Mouse (Mus musculus) embryo, embryonic 10.5 days (tissue): Measurements from ENCODE around the gene Gli1.

Experiments
- DNase-seq: peaks from one replicate; pipeline ENCODE4 v3.0.0-alpha.2; 2015; ENCODE audit warnings: low spot score

Gene Gli1

DNA sequence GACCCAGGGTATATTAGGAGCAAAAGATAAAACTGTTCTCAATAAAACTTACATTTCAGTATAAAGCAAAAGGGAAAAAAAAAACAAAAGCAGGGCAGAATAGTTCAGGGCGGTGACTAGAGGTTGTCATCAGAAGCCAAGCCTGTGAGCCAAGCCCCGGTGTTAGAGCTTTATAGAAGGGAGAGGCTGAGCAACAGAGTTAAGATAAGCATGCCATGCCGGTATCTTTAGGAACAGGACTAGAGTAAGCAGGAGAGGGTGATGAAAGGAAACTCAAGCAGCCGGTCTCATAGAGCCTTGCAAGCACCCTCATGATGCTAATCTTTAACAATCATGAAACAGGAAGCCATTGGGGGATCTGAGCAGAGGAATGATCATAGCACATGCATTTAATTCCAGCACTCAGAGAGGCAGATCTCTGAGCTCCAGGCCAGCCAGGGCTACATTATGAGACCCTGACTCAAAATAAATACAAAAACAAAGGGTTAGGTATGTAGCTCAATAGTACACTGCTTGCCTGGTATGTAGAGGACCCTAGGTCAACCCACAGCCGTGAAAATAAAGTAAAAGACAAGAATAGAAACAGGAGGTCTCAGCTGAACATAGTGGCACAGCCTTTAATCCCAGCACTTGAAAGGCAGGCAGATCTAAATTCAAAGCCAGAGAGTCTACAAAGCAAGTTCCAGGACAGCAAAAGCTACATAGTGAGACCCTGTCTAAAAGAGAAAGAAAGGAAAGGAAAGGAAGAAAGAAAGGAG, 49.7 kb downstream of the Gli1 start:
- DNase-seq, result no peak

DNA sequence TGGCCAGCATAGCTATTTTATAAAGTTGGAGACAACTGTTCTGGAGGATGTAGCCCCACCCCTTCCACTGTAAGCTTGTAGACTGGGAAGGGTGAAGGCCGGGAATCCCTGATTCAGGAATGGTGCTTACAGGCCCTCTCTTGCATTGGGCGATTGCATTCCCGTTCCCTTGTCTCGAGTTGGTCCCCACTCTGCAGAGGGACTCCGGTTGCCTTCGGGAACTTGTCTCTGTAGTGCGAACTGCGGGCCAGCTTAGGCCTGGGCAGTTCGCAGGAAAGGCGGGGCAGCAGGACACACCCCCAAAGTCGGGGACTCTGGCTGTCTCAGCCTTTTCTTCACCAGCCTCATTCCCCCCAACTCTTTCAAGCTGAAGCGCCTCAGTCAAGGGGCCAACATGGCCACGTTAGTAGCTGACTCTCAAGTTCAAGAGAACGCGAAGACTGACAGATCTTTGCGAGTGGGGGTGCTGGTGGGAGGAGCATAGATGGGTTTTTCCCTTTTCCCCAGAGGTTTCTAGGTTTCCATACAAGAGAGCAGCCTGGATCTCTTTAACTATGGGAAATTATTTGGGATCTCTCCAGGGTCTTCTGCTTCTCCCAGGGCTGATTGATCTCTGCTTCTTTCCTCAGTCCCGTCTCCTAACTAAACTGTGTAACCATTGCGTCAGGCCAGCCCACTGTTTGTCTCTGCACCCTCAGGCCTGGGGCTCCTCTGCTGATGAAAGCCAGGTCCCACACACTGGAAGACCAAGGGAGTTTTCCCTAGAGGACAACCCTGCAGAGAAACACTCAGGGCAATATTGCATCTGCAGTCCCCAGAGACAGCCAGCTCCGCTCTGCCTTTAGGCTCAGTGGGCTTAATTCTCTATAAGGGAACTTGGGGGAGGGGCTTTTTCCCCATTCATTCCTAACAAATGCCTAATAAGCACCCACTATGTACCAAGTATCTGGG, 50.6 kb downstream of the Gli1 start:
- DNase-seq, result peak; percentile 76

DNA sequence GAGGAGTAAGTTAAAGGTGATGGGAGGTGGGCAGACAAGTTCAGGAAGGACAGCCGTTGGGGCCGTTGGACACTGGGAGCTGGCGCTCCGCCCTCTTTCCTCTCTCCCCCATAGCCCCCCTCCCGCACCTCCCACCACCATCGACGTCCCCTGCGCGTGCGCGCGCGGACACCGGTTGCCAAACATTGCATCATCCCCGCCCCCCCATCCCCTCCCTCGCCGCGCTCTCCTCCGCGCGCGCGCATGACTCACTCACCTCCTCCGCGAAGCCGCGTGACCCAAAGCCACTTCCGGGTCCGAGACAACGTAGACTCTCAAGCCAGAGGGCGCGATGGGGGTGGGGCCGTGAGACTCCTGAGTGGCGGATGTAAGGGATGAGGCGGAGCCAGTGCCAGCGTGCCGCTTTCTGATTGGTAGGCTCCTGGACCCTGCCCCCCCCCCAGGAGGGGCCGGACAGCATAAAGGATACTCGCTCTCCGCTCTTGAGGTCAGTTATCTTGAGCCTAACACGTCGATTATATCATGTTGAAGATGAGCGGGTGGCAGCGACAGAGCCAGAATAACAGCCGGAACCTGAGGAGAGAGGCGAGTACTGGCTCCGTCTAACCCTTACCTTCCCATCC, 51.4 kb downstream of the Gli1 start:
- DNase-seq, result peak; percentile 100

DNA sequence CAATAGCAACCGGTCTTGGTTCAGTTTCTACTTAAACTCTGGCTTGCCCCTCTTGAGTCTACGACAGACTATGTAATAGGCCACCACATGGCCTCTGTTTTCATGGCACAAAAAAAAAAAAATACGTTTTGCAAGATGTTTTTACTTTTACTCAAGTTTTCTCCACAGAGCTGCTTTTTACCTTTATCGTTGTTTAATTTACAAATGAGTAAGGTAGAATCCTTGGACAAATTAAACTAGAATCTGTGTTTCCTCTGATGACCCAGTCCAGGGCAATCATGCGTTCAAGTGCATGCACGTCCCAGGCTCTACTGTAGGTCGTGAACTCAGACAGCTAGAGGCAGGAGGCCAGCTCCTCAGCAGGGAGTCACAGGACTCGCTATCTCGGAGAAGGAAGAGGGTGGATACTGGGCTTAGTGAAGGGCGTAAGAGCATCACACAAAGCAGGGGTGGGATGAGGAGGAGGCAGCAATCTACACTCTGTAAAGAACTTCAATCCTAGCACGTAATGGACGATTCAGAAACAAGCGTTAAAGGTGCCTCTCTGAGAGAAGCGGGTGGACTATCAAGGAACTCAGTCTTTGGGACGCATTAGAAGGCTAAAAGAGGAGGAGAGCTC, 52.1 kb downstream of the Gli1 start:
- peak; percentile 64 for DNase-seq

DNA sequence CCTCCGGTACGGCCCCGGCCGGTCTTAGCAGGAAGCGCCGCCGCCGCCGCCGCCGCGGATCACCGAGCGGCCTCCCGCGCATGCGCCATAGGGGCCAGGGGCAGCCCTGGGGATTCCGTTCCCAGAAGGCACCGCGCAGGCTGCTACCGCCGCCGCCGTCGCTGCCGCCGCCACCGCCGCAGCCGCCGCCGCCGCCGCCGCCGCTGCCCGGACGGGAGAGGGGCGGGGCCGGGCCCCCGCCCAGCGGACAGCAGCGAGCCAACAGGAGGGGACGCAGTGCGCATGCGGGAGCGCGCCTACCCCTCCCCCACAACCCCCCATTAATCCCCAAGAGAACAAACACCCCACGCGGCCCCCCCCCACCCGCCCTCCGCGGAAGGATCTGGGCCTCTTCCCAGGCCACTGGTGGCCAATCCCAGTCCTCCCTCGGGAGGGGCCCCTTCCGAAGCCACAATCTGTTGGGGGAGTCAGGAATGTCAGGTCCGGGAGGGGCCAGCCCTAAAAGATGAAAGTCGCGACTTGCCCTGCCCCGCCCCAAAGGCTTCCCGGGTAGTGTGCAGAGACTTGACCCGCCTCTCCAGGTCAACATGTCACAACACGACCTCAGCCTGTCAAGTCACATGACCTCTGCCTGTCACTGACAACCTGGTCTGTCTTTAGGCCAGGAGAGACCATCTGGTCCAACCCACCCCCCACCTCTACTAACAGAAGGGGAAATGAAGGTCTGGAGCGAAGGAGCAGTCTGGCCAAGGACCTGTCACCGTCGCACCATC, 52.8 kb downstream of the Gli1 start, which contains the start of gene Mbd6:
Mbd6 (minus strand) TSS at position 219 of the 773 bp plus-strand sequence.
- DNase-seq, result peak; percentile 91

DNA sequence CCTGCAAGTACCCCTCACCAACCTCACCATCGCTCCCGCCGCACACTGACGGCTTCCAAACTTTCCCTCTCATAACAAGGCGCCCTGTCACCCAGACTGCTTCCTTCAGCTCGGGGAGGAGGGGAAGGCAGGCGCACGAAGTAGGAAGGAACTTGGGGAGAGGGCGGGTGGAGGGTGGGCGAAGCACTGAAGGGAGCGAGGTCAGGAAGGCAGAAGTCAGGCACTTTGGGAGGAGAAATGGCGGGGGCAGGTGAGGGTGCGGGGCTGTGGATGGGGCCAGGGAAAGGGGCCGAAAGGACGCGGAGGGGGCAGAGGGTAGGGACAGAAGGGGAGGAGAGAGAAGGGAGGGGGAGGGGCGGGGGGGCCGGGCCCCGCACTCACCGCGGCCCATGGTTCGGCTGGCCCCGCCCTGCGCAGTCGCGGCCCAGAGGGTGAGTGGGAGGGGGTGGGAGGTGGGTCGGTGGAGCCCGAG, 53.4 kb downstream of the Gli1 start:
- peak; percentile 67 for DNase-seq

DNA sequence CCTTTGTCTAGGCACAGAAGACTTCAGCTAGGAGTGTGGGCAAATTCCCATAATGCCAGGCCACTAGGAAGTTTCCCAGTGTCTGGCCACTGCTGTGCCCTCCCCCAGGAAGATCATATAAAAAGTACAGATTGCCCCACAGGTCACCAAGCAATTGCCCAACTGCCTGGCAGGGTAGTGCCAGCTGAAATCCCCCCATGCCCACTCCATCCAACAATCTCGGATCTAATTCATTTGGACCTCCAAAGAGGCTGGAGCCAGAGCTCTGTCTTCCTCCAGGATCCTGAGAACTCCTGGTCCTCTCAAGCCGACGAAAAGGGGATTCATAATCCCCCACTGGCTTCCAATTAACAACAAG, 53.9 kb downstream of the Gli1 start:
- DNase-seq, result no peak

DNA sequence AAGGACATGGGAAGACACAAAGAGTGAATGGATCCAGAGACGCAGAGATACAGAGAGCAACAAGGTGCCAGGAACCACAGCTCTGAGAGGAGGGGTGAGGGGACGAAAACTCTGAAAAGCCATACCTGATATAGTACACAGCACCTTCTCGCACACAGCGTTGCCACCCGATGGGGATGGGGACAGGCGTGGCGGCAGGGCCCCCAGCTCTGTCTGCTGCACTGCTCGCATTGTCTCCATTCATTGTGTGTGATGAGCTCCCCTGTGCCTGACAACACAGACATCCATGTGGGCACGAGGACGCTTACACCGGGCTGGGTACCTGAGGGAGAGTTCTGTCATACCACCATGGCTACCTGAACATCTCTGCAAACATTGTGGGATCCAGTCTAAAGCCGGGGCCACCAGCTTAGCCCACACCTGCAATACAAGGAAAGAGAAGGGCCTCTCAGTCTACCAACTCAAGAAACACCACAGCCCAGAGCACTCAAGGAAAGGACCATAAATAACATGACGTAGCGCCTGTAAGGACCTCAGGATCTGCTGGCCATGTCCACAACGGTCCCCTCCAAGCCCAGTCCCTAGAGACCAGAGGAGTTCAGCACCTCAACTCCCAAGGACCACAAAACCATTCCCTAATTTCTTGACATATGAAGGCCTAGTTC, 54.4 kb downstream of the Gli1 start:
- DNase-seq, result no peak

DNA sequence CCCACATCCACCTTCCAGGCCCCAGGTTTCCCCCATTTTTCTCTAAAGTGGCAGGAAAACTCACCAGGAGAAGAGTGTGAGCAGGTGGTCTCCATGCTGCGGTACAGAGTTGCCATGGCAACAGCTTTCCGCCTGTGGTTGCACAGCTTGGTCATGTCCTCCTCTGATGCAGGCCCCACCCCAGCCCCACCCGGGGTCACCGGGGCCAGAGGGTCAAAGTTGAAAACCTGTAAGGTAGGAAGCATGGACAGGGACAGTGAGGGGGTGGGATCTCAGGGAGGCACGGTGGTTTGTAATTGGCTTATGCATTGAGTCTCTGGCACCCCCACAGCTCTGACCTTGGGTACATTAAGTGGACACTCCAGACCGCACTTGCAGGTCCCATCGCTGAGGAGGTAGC, 55.0 kb downstream of the Gli1 start:
- DNase-seq, result peak; percentile 36

DNA sequence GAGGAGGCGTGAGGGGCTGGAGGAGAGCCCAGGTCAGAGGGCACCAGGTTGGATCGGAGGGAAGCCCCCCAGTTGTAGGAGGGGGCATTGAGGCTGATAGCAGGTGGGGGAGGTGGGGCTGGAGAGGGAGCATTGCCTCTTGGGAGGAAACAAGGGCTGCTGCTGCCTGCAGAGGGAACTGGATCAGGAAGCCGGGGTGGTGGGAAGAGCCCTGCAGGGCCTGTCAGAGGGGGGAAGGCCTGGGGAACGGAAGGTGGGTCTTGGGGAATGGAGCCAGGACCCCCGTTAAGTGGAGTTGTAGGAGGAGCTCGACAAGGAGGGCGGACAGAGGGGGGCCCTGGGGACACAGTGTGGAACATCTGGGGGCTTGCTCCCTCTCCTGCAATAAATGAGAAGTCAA, 55.6 kb downstream of the Gli1 start:
- DNase-seq, result no peak

DNA sequence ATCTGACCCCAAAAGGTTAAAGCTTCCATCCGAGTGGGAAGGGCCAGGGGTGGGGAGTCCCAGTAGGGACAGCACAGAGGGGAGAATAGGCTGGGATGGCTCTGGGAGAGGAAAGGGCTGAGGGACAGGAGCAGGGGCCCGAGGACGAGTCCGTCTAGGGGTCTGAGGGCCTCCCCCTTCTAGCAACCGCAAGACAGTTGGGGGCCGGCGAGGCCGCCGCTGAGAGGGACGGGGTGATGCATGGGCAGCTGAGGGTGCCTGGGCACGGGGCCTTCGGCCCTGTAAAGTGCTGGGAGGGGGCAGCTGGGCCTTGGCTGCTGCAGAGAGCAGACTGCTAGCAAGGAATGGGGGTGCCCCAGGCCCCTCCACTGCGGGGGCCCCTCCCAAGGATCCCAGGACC, 56.1 kb downstream of the Gli1 start:
- DNase-seq, result no peak

DNA sequence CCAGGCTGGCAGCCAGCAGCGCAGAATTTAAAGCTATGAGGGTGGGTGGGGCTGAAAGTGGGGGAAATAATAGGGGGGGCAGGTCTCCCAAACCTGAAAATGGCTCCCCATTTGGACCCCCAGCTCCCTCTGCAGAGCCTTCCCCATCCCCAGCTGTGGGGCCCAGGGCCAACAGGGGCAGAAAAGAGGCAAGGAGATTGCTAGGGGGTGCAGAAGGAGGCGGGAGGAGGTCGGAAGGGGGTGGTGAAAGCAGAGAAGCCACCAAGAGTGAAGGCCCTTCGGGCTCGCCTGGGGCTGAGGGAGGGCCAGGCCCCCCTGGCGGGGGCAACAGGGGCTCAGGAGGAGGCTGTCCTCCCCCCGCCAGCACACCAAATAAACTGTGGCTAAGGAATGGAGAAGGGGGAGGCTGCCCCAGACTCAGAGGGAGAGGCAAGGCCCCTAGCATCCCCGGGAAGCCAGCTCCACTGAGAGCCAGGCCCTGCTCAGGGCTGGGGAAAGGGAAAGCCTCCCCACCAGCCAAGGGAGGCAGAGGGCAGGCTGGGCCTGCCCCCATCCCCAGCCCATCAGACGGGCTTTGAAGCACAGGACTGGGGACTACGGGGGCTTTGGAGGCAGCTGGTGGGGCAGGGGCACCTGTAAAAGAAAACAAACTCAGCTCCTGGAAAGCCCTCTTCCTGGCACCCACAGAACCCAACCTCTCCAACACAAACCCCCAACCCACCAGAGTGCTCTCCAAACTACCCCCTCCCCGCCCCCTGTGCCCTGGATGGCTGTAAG, 56.9 kb downstream of the Gli1 start:
- DNase-seq, result no peak

DNA sequence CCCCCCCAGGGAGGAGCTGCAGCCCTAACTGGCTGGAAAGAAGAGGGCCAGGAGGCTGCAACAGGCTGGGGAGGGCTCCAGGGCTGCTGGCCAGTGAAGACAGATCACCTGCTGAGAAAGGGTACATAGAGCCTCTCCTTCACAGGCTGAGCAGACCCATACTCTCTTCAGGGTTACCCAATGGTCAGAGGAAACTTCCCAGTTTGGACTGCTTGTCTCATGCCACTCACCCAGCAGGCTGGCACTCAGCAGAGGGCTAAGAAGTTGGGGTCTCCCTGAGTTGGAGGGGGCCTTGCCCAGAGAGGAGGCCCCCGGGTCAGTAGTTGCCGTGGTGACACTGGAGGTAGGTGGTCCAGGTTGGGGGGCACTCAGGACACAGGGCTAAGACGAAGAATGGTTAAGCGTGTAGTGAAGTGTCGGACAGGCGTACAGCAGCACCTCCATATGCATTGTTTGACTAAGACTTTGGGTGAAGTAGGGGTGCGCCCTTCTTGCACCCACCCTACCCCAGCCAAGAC, 57.6 kb downstream of the Gli1 start:
- DNase-seq, result no peak

DNA sequence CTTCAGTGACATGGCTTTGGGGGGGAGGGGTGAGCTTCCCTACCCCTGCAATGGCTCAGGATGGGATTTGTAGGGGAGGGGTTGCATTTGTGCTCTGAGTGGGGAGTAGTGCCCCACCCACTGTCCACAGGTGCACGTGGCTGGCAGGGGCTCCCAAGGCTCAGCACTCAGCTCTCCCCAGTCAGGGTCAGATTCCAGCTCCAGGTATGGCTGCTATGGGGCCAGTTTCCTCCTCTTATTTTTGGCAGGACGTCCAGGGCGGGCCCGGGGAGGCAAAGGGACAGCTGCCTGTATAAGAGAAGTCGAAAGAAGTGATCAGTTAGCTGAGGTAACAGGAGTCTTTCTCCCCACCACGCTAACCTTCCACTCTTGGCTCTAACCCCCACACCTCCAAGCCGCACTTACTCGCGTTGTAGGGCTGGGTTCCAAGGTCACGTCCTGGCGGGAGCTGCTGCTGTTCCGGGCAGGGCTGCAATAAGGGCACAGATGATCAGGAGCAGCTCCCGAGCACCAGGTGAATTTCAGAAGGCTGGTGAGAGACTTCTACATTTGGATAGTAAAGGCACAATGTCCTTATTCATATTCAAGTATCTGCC, 59.1 kb downstream of the Gli1 start:
- no peak for DNase-seq

DNA sequence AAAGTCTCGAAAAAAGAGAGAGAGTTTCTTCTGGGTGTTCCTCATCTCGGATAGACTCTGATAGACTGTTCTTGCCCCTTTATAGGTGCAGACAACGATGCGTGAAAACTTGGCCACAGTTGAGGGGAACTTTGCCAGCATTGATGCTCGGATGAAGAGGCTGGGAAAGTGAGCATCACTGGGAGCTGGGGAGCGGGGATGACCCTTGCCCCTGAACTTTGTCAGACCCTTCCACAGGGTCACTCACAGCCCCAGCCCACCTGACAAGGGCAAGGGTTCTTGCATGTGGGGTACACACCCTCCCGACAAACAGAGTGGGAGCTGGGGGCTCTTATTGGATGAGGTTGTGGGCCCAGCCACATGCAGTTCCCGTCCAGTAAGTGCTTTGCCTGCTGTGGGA, 60.5 kb downstream of the Gli1 start:
- DNase-seq, result no peak
